Mouse (Mus musculus): ENCODE data around the gene Max. TPM values are rescaled to one million over a fixed set of nuclear protein-coding genes. Genes with fewer than 3 reads are reported as not detected.

The Max gene
- 37.3 and 40.9 TPM in 2 replicates for total RNA-seq (2012; rRNA removed)

- peaks cover 11% of the 10 kb centered on the region in 2 experiments; a peak in 3 of 4 replicates for H3K4me1 ChIP-seq (ENCODE audit: control insufficient read depth in 2 of 2, insufficient read depth in 2 of 2, low read length in 2 of 2, poor library complexity in 1 of 2)
- no peaks in the 10 kb centered on the region for H3K9me3 ChIP-seq (ENCODE audit: control insufficient read depth, insufficient read depth, low read depth, low read length)
- H3K4me3 ChIP-seq (ENCODE audit: insufficient read depth in 1 of 2, low read depth in 1 of 2, low read length in 2 of 2, poor library complexity in 1 of 2, severe bottlenecking in 1 of 2), result peak within 1 kb of the TSS; percentile 91 to 95
- H3K36me3 ChIP-seq (ENCODE audit: control insufficient read depth, insufficient read depth, low read length, poor library complexity, severe bottlenecking), result peaks cover 10% of the 10 kb centered on the region
- peak within 1 kb of the TSS; percentile 54 for H3K27ac ChIP-seq (ENCODE audit: insufficient read depth, low read depth, low read length, poor library complexity, severe bottlenecking)
- peak within 1 kb of the TSS; percentile 91 for H3K9ac ChIP-seq (ENCODE audit: insufficient read depth, low read depth, low read length, poor library complexity, severe bottlenecking)
- peak; percentile 97 for DNase-seq (ENCODE audit: low read depth, low spot score)
- no peak for TF ChIP-seq ZNF384 (IDR thresholded peaks at IDR 0.05; ENCODE audit: low read depth, low read length)
- TF ChIP-seq MAFK (IDR thresholded peaks at IDR 0.05; ENCODE audit: insufficient read depth, low read depth, low read length), result no peak
- TF ChIP-seq ZC3H11A (IDR thresholded peaks at IDR 0.05; ENCODE audit: borderline replicate concordance, low read depth, low read length), result no peak
- TF ChIP-seq HCFC1 (IDR thresholded peaks at IDR 0.05; ENCODE audit: borderline replicate concordance, insufficient read depth, low read length), result peak; percentile 98
- TF ChIP-seq CHD2 (IDR thresholded peaks at IDR 0.05; ENCODE audit: low read depth, low read length), result peak; percentile 68; the same call in 1 of the 2 replicates
- in situ Hi-C loops (cut with MboI; ENCODE audit: low sequenced_read_pairs in 2 of 2, unreplicated experiment in 2 of 2), result no loop called here
Observed at GRCm38 (mm10) chr12:76961932-76962891, at the start of gene Max. Max (minus strand) TSS chr12:76962201.

- Histone ChIP-seq H3K9me3 (ENCODE audit: control insufficient read depth, insufficient read depth, low read depth, low read length) (no peaks in the 10 kb centered on the region), H3K9ac (ENCODE audit: insufficient read depth, low read depth, low read length, poor library complexity, severe bottlenecking) (no peak overlapping the region), H3K27ac (ENCODE audit: insufficient read depth, low read depth, low read length, poor library complexity, severe bottlenecking) (no peak overlapping the region), H3K36me3 (ENCODE audit: control insufficient read depth, insufficient read depth, low read length, poor library complexity, severe bottlenecking) (no peaks in the 10 kb centered on the region), H3K4me3 (ENCODE audit: insufficient read depth in 1 of 2, low read depth in 1 of 2, low read length in 2 of 2, poor library complexity in 1 of 2, severe bottlenecking in 1 of 2) (no peak overlapping the region), H3K4me1 (ENCODE audit: control insufficient read depth in 2 of 2, insufficient read depth in 2 of 2, low read length in 2 of 2, poor library complexity in 1 of 2) (no peaks in the 10 kb centered on the region)
- in situ Hi-C loops (cut with MboI; ENCODE audit: low sequenced_read_pairs in 2 of 2, unreplicated experiment in 2 of 2), result loop anchor here in 1 of 2 experiments (25.0 kb wide), 1 partner anchor 551 kb away; no protein-coding TSS in a partner anchor
- TF ChIP-seq ZC3H11A (IDR thresholded peaks at IDR 0.05; ENCODE audit: borderline replicate concordance, low read depth, low read length), result peak; percentile 40; the same call in 1 of the 2 replicates
- TF ChIP-seq CHD2 (IDR thresholded peaks at IDR 0.05; ENCODE audit: low read depth, low read length), result no peak
- DNase-seq (ENCODE audit: low read depth, low spot score), result peak; percentile 21
Observed at GRCm38 (mm10) chr12:77011092-77011720, 49.2 kb upstream of the Max start.

DNA sequence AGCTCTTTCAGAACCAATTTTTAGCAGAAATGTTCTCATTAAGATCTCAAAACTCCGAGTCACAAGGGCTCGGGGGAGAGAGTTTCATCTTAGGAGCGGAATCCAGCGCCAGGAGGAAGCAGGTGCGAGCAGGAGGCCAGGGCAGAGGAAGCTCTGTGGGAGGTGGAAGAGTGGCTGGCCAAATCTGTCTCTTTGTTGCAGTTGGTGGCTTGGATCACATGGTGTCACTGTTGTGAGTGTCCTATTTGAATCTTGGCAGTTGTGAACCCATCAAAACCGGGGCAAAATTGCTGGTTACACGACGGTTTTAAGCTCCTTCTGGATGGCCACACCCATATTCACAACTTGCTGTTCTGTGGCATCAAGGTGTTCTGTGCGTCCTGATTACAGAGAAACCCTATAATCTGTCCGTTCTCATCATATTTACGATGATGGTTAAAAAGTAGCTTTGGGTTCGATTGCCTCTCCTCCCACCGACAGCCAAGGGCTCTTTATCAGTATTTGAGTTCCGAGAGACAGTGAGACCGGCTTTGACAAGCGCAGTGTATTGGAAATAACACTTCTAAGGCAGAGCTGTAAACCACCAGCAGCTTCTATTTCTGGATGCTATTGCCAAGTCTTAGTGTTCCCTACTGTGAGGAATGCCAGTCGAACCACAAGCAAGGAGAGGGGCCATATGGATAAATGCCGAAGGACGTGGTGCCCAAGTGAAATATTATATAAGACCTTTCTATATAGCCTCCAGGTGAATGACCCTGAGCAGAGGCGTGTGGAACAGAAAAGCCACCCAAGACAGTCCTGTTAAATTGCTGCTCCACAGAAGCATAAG is 47.4 kb upstream of the Max start:
- Histone ChIP-seq H3K4me3 (ENCODE audit: insufficient read depth in 1 of 2, low read depth in 1 of 2, low read length in 2 of 2, poor library complexity in 1 of 2, severe bottlenecking in 1 of 2) (no peak overlapping the region), H3K36me3 (ENCODE audit: control insufficient read depth, insufficient read depth, low read length, poor library complexity, severe bottlenecking) (no peaks in the 10 kb centered on the region), H3K4me1 (ENCODE audit: control insufficient read depth in 2 of 2, insufficient read depth in 2 of 2, low read length in 2 of 2, poor library complexity in 1 of 2) (no peaks in the 10 kb centered on the region), H3K27ac (ENCODE audit: insufficient read depth, low read depth, low read length, poor library complexity, severe bottlenecking) (no peak overlapping the region), H3K9ac (ENCODE audit: insufficient read depth, low read depth, low read length, poor library complexity, severe bottlenecking) (no peak overlapping the region), H3K9me3 (ENCODE audit: control insufficient read depth, insufficient read depth, low read depth, low read length) (no peaks in the 10 kb centered on the region)
- no peak for TF ChIP-seq MAFK (IDR thresholded peaks at IDR 0.05; ENCODE audit: insufficient read depth, low read depth, low read length)
- TF ChIP-seq CHD2 (IDR thresholded peaks at IDR 0.05; ENCODE audit: low read depth, low read length), result no peak
- TF ChIP-seq ZNF384 (IDR thresholded peaks at IDR 0.05; ENCODE audit: low read depth, low read length), result no peak
- no peak for TF ChIP-seq ZC3H11A (IDR thresholded peaks at IDR 0.05; ENCODE audit: borderline replicate concordance, low read depth, low read length)
- TF ChIP-seq HCFC1 (IDR thresholded peaks at IDR 0.05; ENCODE audit: borderline replicate concordance, insufficient read depth, low read length), result no peak
- in situ Hi-C loops (cut with MboI; ENCODE audit: low sequenced_read_pairs in 2 of 2, unreplicated experiment in 2 of 2), result loop anchor here (10.0 to 25.0 kb wide), 2 partner anchors 553 to 665 kb away; no protein-coding TSS in a partner anchor
- no peak for DNase-seq (ENCODE audit: low read depth, low spot score)

GRCm38 (mm10) chr12:77004893-77005292 is 42.9 kb upstream of the Max start:
- in situ Hi-C loops (cut with MboI; ENCODE audit: low sequenced_read_pairs in 2 of 2, unreplicated experiment in 2 of 2), result loop anchor here (10.0 to 25.0 kb wide), 2 partner anchors 557 to 670 kb away; no protein-coding TSS in a partner anchor
- no peak for DNase-seq (ENCODE audit: low read depth, low spot score)

More at GRCm38 (mm10) chr12:77004893-77005292, 42.9 kb upstream of the Max start:
- no peak overlapping the region for H3K27ac ChIP-seq (ENCODE audit: insufficient read depth, low read depth, low read length, poor library complexity, severe bottlenecking)
- TF ChIP-seq CHD2 (IDR thresholded peaks at IDR 0.05; ENCODE audit: low read depth, low read length), result no peak
- H3K4me1 ChIP-seq (ENCODE audit: control insufficient read depth in 2 of 2, insufficient read depth in 2 of 2, low read length in 2 of 2, poor library complexity in 1 of 2), result peaks cover 0 to 3% of the 10 kb centered on the region in 2 experiments; a peak in 1 of 4 replicates
- no peak overlapping the region for H3K9ac ChIP-seq (ENCODE audit: insufficient read depth, low read depth, low read length, poor library complexity, severe bottlenecking)
- H3K36me3 ChIP-seq (ENCODE audit: control insufficient read depth, insufficient read depth, low read length, poor library complexity, severe bottlenecking), result no peaks in the 10 kb centered on the region
- H3K9me3 ChIP-seq (ENCODE audit: control insufficient read depth, insufficient read depth, low read depth, low read length), result no peaks in the 10 kb centered on the region
- no peak overlapping the region for H3K4me3 ChIP-seq (ENCODE audit: insufficient read depth in 1 of 2, low read depth in 1 of 2, low read length in 2 of 2, poor library complexity in 1 of 2, severe bottlenecking in 1 of 2)
